Mouse (Mus musculus) E14TG2a.4 (cell line): ENCODE data around the gene Ypel2.

Experiments used
- CTCF ChIP-seq: conservative IDR thresholded peaks from 2 replicates; pipeline ENCODE4 v1.5.1; 2014; ENCODE audit warnings: low read length
- NANOG ChIP-seq: IDR thresholded peaks from 2 replicates; pipeline ENCODE4 v1.6.1; 2014; ENCODE audit warnings: borderline replicate concordance, low read length, mixed read lengths

DNA sequence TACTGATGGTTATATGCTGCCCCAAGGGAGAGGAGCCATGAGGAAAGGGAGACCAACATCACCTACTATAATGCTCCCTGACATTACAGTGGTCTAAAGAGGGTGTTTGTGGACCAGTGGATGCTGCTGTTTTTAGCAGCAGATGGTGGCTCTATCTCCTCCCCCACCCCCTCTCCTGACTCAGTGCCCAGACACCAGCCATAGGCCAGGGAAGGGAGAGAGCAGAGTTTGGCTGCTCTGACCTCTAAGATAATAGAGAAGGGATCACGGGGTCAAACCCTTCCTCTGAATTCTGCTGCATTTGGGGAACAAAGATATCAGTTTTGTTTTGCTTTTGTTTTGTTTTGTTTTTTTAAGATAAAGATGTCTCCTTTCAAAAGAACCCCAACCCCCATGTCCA is 30.5 kb downstream of the Ypel2 start:
- no peak for TF ChIP-seq CTCF
- no peak for TF ChIP-seq NANOG
